Mouse (Mus musculus) right cerebral cortex, postnatal 4 days (tissue): Measurements from ENCODE around the gene Kat8.
"Not testable (repeated sequence)": the region's sequence is repeated elsewhere in the genome, so short reads cannot be mapped to it uniquely, and the experiment has no call there.

ENCODE experiments used
- DNase-seq: peaks from one replicate; pipeline ENCODE4 v3.0.0-alpha.2; 2022

The Kat8 gene

GRCm38 (mm10) chr7:127912190-127912871 lies at the start of gene Kat8:
Gene Kat8, plus strand, starts transcription at chr7:127912516.
- peak; percentile 83 for DNase-seq

- no peak for DNase-seq
These were observed 45.9 kb upstream of the Kat8 start for GRCm38 (mm10) chr7:127866434-127866833.

GRCm38 (mm10) chr7:127867641-127868040 lies 44.7 kb upstream of the Kat8 start:
- DNase-seq = no peak

- no peak for DNase-seq
These were observed 43.0 kb upstream of the Kat8 start for GRCm38 (mm10) chr7:127869149-127869810.

- no peak for DNase-seq
These were observed 42.0 kb upstream of the Kat8 start for GRCm38 (mm10) chr7:127870136-127870821.

GRCm38 (mm10) chr7:127874812-127875626 lies 37.3 kb upstream of the Kat8 start:
- no peak for DNase-seq

GRCm38 (mm10) chr7:127875627-127876001 lies 36.7 kb upstream of the Kat8 start:
- peak; percentile 91 for DNase-seq

- peak; percentile 76 for DNase-seq
These were observed 36.3 kb upstream of the Kat8 start, which contains the start of gene Zfp646 for GRCm38 (mm10) chr7:127876041-127876466. Gene Zfp646, plus strand, starts transcription at chr7:127876221.

GRCm38 (mm10) chr7:127876467-127877348 lies 35.6 kb upstream of the Kat8 start, which contains the start of gene Zfp668:
Gene Zfp668, minus strand, starts transcription at chr7:127876828.
- peak; percentile 88 for DNase-seq

GRCm38 (mm10) chr7:127879301-127879700 lies 33.0 kb upstream of the Kat8 start:
- DNase-seq = no peak

- DNase-seq = no peak
These were observed 31.9 kb upstream of the Kat8 start for GRCm38 (mm10) chr7:127880431-127880830.

GRCm38 (mm10) chr7:127885951-127886350 lies 26.4 kb upstream of the Kat8 start:
- no peak for DNase-seq

GRCm38 (mm10) chr7:127886551-127886950 lies 25.8 kb upstream of the Kat8 start:
- no peak for DNase-seq

- DNase-seq = no peak
These were observed 25.1 kb upstream of the Kat8 start for GRCm38 (mm10) chr7:127887191-127887590.

- no peak for DNase-seq
These were observed 24.5 kb upstream of the Kat8 start for GRCm38 (mm10) chr7:127887781-127888180.

GRCm38 (mm10) chr7:127888821-127889220 lies 23.5 kb upstream of the Kat8 start:
- DNase-seq = no peak

GRCm38 (mm10) chr7:127890798-127891197 lies 21.5 kb upstream of the Kat8 start, which contains the start of gene Prss53:
Gene Prss53, minus strand, starts transcription at chr7:127890970.
- DNase-seq = no peak

- no peak for DNase-seq
These were observed 17.8 kb upstream of the Kat8 start for GRCm38 (mm10) chr7:127894480-127894879.

- peak; percentile 84 for DNase-seq
These were observed 16.9 kb upstream of the Kat8 start, which contains the start of the genes Gm21974 and Vkorc1 for GRCm38 (mm10) chr7:127895442-127895841. Gene Gm21974, minus strand, starts transcription at chr7:127895454. Gene Vkorc1, minus strand, starts transcription at chr7:127895617.

GRCm38 (mm10) chr7:127895891-127896290 lies 16.4 kb upstream of the Kat8 start:
- not testable (repeated sequence) for DNase-seq

- peak; percentile 69 for DNase-seq
These were observed 15.9 kb upstream of the Kat8 start for GRCm38 (mm10) chr7:127896384-127896783.
